Mouse (Mus musculus): ENCODE measurements at regions not wholly inside any gene's neighbourhood (a gene's known extent, or its start where the extent isn't known, plus 50 kb on each side); places are given as distances from the start of the nearest gene placed in this dataset.

DNA sequence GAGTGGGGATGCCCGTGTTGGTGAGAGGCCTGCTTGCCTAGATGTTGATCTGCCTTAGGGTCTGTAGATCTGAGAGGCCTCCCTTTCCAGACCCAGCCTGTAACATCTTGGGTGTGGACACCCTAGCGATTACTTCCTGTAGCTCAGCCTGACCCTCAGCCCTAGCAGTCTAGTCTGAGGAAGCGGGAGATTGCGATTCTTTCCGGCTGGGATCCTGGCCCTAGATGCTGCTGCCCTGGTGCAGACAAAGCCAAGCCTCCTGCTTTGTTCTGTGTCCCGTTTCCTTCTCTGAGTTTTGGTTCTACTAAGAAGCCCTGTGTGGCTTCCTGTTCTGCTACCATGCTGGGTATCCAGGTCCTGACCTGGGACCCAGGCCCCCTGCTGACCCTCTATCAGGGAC is 171.8 kb upstream of the Ubr2 start:
- TF ChIP-seq POLR2A (IDR thresholded peaks at IDR 0.05; ENCODE audit: control insufficient read depth, extremely low read depth, insufficient read depth, low read length, poor library complexity): no peak
- no peak for TF ChIP-seq CTCF (IDR thresholded peaks at IDR 0.05; ENCODE audit: borderline replicate concordance, control insufficient read depth, extremely low read depth, insufficient read depth, low read length, poor library complexity)

Measured in thymus, adult 2 months (tissue).